Mouse (Mus musculus) ES-Bruce4 (cell line): Measurements from ENCODE around the gene Gm3248. TPM values are rescaled to one million over a fixed set of nuclear protein-coding genes. Genes with fewer than 3 reads are reported as not detected.
"Not testable (repeated sequence)": the region's sequence is repeated elsewhere in the genome, so short reads cannot be mapped to it uniquely, and the experiment has no call there.

Source experiments
- H3K27ac ChIP-seq: 2 replicates; pipeline ENCODE4 v1.5.1; 2012; ENCODE audit warnings: low read length, inconsistent platforms; ENCODE audit not compliant: insufficient read depth
- H3K27me3 ChIP-seq: 2 replicates; pipeline ENCODE4 v1.6.1; 2012; ENCODE audit warnings: mild to moderate bottlenecking, low read length, inconsistent platforms; ENCODE audit not compliant: control insufficient read depth, poor library complexity, insufficient read depth, severe bottlenecking
- H3K36me3 ChIP-seq: 2 replicates; pipeline ENCODE4 v1.6.1; 2012; ENCODE audit warnings: inconsistent platforms, mild to moderate bottlenecking, low read length, moderate library complexity; ENCODE audit not compliant: control insufficient read depth, poor library complexity, insufficient read depth, severe bottlenecking
- H3K4me1 ChIP-seq: one replicate; pipeline ENCODE4 v1.8.1; 2011; ENCODE audit warnings: low read length; ENCODE audit not compliant: control insufficient read depth, insufficient read depth
- H3K4me3 ChIP-seq: 2 replicates; pipeline ENCODE4 v1.5.1; 2011; ENCODE audit warnings: low read depth, mild to moderate bottlenecking, low read length
- H3K9ac ChIP-seq: 2 replicates; pipeline ENCODE4 v1.6.1; 2012; ENCODE audit warnings: low read depth, mild to moderate bottlenecking, inconsistent platforms; ENCODE audit not compliant: poor library complexity, severe bottlenecking
- H3K9me3 ChIP-seq: replicated peaks from 2 replicates; pipeline ENCODE4 v1.6.1; 2012; ENCODE audit warnings: mild to moderate bottlenecking, low read length, inconsistent platforms; ENCODE audit not compliant: control insufficient read depth, poor library complexity, insufficient read depth, severe bottlenecking
- polyA plus RNA-seq: library from polyadenylated mRNA; stranded (reverse); fragments of >200 nt; gene quantifications from 2 replicates; pipeline ENCODE4 v1.2.4, GENCODE M21; 2011; ENCODE audit warnings: low read depth; ENCODE audit not compliant: missing spikeins, insufficient read depth, insufficient read length

The Gm3248 gene
- polyA plus RNA-seq, result 0.36 TPM in 1 of 2 replicates, not detected in the other

DNA sequence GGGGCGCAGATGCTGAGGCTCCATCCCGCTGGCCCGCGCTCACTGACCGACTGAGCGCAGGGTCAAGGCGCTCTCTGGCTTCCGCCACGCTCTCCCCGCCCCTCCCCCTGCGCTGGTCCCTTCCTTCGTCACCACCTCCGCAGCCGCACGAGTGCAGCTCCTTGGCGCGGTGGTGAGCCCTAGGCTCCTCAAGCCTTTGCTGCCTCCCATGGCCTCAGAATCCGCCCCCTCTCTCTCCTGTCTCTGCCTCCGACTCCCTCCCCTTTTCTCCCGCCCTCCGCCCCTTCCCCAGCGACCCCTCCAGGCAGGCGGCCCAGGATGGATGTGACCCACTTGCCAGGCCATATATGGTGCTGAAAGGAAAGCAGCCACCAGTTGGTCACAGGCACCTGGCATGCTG, at the start of gene Gm3248:
Gene Gm3248 (minus strand): TSS at position 111 of the 400 bp plus-strand sequence.
- H3K27ac ChIP-seq, H3K27me3 ChIP-seq, H3K4me1 ChIP-seq, H3K9me3 ChIP-seq, H3K36me3 ChIP-seq: not testable (repeated sequence)
- Histone ChIP-seq H3K9ac (0 out of 2 replicates have a peak within 1 kb of the TSS, but pooled peaks have one; percentile 40), H3K4me3 (peak within 1 kb of the TSS; percentile 74)

DNA sequence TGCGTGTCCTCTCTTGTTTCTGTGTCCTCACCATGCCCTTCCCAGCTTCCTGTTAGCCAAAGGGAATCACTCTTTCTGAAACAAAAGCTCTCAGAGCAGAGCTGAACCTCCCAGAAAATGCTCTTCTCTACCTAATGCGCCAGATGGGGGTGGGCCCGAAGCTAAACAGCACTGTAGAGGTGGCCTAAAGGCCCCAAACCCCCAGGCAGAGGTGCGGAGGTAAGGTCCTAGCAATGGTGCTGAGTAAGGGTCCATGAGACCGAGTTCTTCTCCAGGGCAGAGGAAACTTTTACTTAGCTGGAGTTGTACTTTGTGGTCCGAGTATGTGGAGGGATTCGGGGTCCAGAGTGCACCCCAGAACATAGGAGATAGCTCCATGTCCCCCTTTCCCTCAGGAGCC, 25.6 kb upstream of the Gm3248 start:
- H3K27me3 ChIP-seq, H3K4me1 ChIP-seq, H3K9ac ChIP-seq: not testable (repeated sequence)

GRCm38 (mm10) chr14:5979037-5979436, 17.5 kb upstream of the Gm3248 start, which contains the start of gene Gm3453:
Gm3453 (minus strand) TSS chr14:5979137.
- not testable (repeated sequence) for H3K4me1 ChIP-seq, H3K9ac ChIP-seq, H3K9me3 ChIP-seq, H3K4me3 ChIP-seq, H3K36me3 ChIP-seq, H3K27me3 ChIP-seq, H3K27ac ChIP-seq

More for the DNA sequence above, 25.6 kb upstream of the Gm3248 start:
- not testable (repeated sequence) for H3K27ac ChIP-seq, H3K36me3 ChIP-seq, H3K4me3 ChIP-seq, H3K9me3 ChIP-seq

GRCm38 (mm10) chr14:5962441-5962840, 896 bp upstream of the Gm3248 start:
- not testable (repeated sequence) for H3K9me3 ChIP-seq, H3K9ac ChIP-seq, H3K27ac ChIP-seq, H3K4me3 ChIP-seq, H3K4me1 ChIP-seq, H3K36me3 ChIP-seq, H3K27me3 ChIP-seq

GRCm38 (mm10) chr14:5961102-5961501, 443 bp downstream of the Gm3248 start:
- not testable (repeated sequence) for H3K36me3 ChIP-seq, H3K27ac ChIP-seq, H3K9me3 ChIP-seq, H3K4me1 ChIP-seq, H3K27me3 ChIP-seq
- H3K9ac ChIP-seq, result 0 out of 2 replicates have a peak overlapping the region, but pooled peaks have one; percentile 40
- peak overlapping the region; percentile 74 for H3K4me3 ChIP-seq

DNA sequence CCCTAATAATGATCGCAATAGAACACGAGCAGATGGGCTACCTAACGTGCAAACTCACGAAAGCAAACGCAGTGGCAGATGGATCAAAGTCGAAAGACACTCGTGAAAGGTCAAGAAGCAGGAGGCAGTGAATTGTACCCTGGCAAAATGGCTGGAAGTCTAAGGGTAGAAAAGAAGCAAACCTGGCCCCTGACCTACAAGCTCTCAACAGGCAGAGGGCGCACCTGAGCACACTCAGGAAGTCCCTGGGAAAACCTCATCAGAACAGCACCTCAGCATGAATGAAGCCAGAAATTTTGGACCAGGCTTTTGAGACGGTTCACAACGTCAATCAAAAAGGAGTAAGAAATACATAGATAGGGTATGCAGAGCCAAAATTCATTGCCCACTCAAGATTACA, 1.1 kb downstream of the Gm3248 start:
- H3K9ac ChIP-seq, H3K4me1 ChIP-seq, H3K36me3 ChIP-seq, H3K4me3 ChIP-seq, H3K9me3 ChIP-seq, H3K27me3 ChIP-seq, H3K27ac ChIP-seq: not testable (repeated sequence)

DNA sequence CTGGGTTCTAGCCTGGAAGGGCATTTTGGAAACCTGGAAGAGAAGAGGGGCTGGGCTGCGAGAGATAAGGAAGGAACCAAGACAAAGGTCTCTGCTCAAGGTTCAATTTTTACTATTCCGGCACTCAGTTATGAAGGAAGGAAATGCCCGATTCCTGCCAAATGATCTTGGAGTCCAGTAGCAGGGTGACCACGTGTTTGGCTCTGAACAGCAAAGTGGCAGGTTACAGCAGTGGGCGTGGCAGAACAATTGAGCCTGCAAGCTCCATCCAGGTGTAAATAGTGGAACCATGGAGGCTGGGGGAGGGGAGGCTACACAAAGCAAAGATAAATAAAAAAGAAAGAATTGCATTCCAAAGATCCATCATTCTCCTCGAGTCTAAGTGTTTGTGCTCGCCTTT, 38.3 kb downstream of the Gm3248 start:
- not testable (repeated sequence) for H3K9me3 ChIP-seq, H3K4me1 ChIP-seq, H3K27ac ChIP-seq, H3K4me3 ChIP-seq, H3K36me3 ChIP-seq, H3K27me3 ChIP-seq, H3K9ac ChIP-seq

DNA sequence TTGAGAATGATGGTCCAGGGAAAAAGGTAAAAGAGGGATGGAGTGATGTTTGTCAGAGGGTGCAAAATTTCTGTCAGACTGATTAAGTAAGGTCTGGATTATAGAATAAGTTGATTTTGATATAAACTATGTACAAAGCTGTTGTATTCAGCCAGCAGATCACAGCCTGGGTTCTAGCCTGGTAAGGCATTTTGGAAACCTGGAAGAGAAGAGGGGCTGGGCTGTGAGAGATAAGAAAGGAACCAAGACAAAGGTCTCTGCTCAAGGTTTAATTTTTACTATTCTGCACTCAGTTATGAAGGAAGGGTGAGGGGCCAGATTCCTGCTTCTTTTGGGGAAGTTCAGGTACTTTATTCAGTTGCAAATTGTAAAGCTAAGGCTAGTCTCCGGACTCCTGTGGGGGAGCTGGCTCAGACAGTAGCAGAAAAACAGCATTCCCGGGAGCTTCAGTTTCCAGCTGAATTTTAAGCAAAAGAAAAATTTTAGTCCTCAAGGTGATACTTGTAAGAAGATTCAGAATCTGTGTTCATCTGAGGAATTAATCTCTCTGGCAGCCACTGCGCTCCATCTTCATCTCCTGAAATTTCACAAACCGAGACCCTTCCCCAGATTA, 43.1 kb downstream of the Gm3248 start:
- not testable (repeated sequence) for H3K4me1 ChIP-seq, H3K4me3 ChIP-seq, H3K27me3 ChIP-seq, H3K27ac ChIP-seq, H3K36me3 ChIP-seq, H3K9ac ChIP-seq, H3K9me3 ChIP-seq

DNA sequence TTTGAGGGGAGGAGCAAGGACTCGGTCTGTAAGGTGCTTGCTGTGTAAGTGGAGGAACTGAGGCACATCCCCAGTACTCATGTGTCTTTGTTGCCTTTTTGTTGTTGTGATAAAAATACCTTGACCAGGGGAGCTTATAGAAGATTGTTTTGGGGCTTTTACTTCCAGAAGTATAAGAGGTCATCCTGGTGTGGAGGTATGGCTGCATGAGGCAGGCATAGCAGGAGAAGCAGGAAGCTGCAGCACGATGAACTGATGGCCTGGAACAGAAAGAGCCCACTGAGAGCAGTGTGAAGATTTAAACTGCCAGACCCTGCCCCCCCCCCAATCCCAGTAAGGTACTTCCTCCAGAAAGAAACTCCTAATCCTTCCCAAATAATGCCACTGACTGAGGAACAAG, 47.8 kb downstream of the Gm3248 start:
- H3K9ac ChIP-seq, result not testable (repeated sequence)

More for the DNA sequence above, 47.8 kb downstream of the Gm3248 start:
- H3K4me3 ChIP-seq, H3K27ac ChIP-seq, H3K36me3 ChIP-seq, H3K9me3 ChIP-seq, H3K27me3 ChIP-seq, H3K4me1 ChIP-seq: not testable (repeated sequence)
